In the genomic region with DNA sequence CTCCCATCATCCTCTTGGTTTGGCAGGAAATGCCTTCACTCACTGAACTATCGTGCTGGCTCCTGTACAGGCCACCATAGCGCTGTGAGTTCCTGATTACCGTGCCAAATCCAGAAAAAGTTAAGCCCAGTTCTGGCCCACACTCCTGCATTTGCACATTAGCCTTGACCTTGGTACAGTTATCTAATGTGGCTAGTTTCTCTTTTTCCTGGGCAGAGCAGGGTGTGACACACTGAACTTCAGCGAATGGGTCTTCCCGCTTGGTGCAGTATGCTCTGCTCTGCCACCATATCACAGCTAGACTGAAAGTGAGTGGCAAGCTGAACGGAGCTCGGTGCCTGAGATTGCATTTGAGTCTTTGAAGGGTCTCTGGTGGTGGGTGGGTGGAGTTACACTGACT, we compare ENCODE assay signal across 14 mouse cellular contexts. TPM values are rescaled to one million over a fixed set of nuclear protein-coding genes. Genes with fewer than 3 reads are reported as not detected.
DNase-seq lines count a peak whose midpoint lies in the region; ATAC-seq and TF ChIP-seq lines count a peak whose summit lies in the region.
"Had no signal": no experiment of that assay in that cellular context is flagged by ENCODE, and none has a peak within 500 bp of the region (broad histone marks: within the 10 kb centered on the region; RNA-seq: fewer than 3 reads in every experiment).

No protein-coding gene starts in this region.

- no peak overlapping the region for H3K4me2 ChIP-seq in liver, postnatal 0 days (ENCODE audit: low read depth, low read length)
- H3K4me2 ChIP-seq in liver, embryonic 12.5 days = no peak overlapping the region
- no peak overlapping the region for H3K4me2 ChIP-seq in hindbrain, postnatal 0 days (ENCODE audit: low read depth, low read length)
- H3K4me2 ChIP-seq: heart, embryonic 12.5 days; stomach, embryonic 15.5 days had no signal

- TF ChIP-seq CTCF in gastrocnemius, adult 2 months (IDR thresholded peaks at IDR 0.05) = no peak
- TF ChIP-seq CTCF in liver, postnatal 0 days (IDR thresholded peaks at IDR 0.05; ENCODE audit: low read depth) = no peak
- TF ChIP-seq CTCF in hindbrain, postnatal 0 days (IDR thresholded peaks at IDR 0.05; ENCODE audit: low read depth) = peak; percentile 46

- peak; percentile 27; the same call in 1 of the 2 replicates for ATAC-seq in liver, postnatal 0 days
- no peak for ATAC-seq in liver, embryonic 12.5 days
- ATAC-seq in hindbrain, postnatal 0 days = peak; percentile 60; the same call in 1 of the 2 replicates
- ATAC-seq: CD4-positive, CD25-positive, alpha-beta regulatory T cell, adult 4 months had no signal

- H3K36me3 ChIP-seq in liver, postnatal 0 days (replicated peaks; ENCODE audit: insufficient read depth, low read length) = peaks cover 16% of the 10 kb centered on the region; the same call in 1 of the 2 replicates
- no peaks in the 10 kb centered on the region for H3K36me3 ChIP-seq in liver, embryonic 12.5 days
- no peaks in the 10 kb centered on the region for H3K36me3 ChIP-seq in hindbrain, postnatal 0 days (ENCODE audit: insufficient read depth, low read length)
- H3K36me3 ChIP-seq: heart, embryonic 12.5 days; stomach, embryonic 15.5 days had no signal

- no peak for TF ChIP-seq EP300 in liver, postnatal 0 days (IDR thresholded peaks at IDR 0.05; ENCODE audit: low read depth)

- no peaks in the 10 kb centered on the region for H3K4me1 ChIP-seq in liver, postnatal 0 days (ENCODE audit: insufficient read depth)
- no peaks in the 10 kb centered on the region for H3K4me1 ChIP-seq in liver, embryonic 12.5 days
- no peaks in the 10 kb centered on the region for H3K4me1 ChIP-seq in hindbrain, postnatal 0 days (ENCODE audit: insufficient read depth, low read length)
- H3K4me1 ChIP-seq: stomach, embryonic 15.5 days had no signal

- H3K9ac ChIP-seq in liver, postnatal 0 days (replicated peaks) = no peak overlapping the region
- H3K9ac ChIP-seq in liver, embryonic 12.5 days = no peak overlapping the region
- H3K9ac ChIP-seq in hindbrain, postnatal 0 days (replicated peaks; ENCODE audit: low read length) = no peak overlapping the region
- H3K9ac ChIP-seq: heart, embryonic 12.5 days; stomach, embryonic 15.5 days had no signal

- 69% methylated on average over 7 of the region's 7 CpGs for WGBS in liver, postnatal 0 days (ENCODE audit: insufficient replicate concordance)
- 64% methylated on average over 7 of the region's 7 CpGs for WGBS in liver, embryonic 12.5 days (ENCODE audit: insufficient replicate concordance)
- 71% methylated on average over 7 of the region's 7 CpGs for whole genome bisulfite sequencing in hindbrain, postnatal 0 days

- intact Hi-C loops in gastrocnemius, adult 2 months (cut with DNase I) = no loop called here

- no peaks in the 10 kb centered on the region for H3K9me3 ChIP-seq in liver, postnatal 0 days (ENCODE audit: low read length)
- H3K9me3 ChIP-seq in liver, embryonic 12.5 days (replicated peaks) = no peaks in the 10 kb centered on the region
- no peaks in the 10 kb centered on the region for H3K9me3 ChIP-seq in hindbrain, postnatal 0 days (ENCODE audit: low read length)
- H3K9me3 ChIP-seq: heart, embryonic 12.5 days; stomach, embryonic 15.5 days had no signal

- H3K27me3 ChIP-seq in liver, postnatal 0 days (ENCODE audit: insufficient read depth, low read length) = no peaks in the 10 kb centered on the region
- no peaks in the 10 kb centered on the region; the same call in 1 of the 2 replicates for H3K27me3 ChIP-seq in liver, embryonic 12.5 days (replicated peaks)
- no peaks in the 10 kb centered on the region for H3K27me3 ChIP-seq in hindbrain, postnatal 0 days (ENCODE audit: insufficient read depth, low read length)
- H3K27me3 ChIP-seq: heart, embryonic 12.5 days; stomach, embryonic 15.5 days had no signal

- no peak overlapping the region for H3K4me3 ChIP-seq in gastrocnemius, adult 2 months
- no peak overlapping the region for H3K4me3 ChIP-seq in liver, postnatal 0 days (ENCODE audit: low read depth, low read length)
- no peak overlapping the region for H3K4me3 ChIP-seq in liver, embryonic 12.5 days
- no peak overlapping the region for H3K4me3 ChIP-seq in hindbrain, postnatal 0 days (ENCODE audit: low read length)
- H3K4me3 ChIP-seq: heart, embryonic 12.5 days; stomach, embryonic 15.5 days had no signal

- DNase-seq in gastrocnemius, adult 2 months = no peak
- no peak for DNase-seq in gastrocnemius, adult 8-10 months (ENCODE audit: low spot score in 2 of 2)
- no peak for DNase-seq in liver, postnatal 0 days
- DNase-seq in R1 (ENCODE audit: low read depth, low spot score) = peak; percentile 29
- no peak for DNase-seq in hindbrain, postnatal 0 days (ENCODE audit: low spot score)
- no peak for DNase-seq in left cerebral cortex, adult 8-10 months (ENCODE audit: low spot score in 2 of 2)
- DNase-seq in cerebellum, adult 8-10 months = no peak
- DNase-seq: cerebellum, adult 2 months; gastrocnemius, postnatal 10 days had no signal

- 0 out of 2 replicates have a peak overlapping the region, but pooled peaks have one; percentile 20 for H3K27ac ChIP-seq in gastrocnemius, adult 2 months
- no peak overlapping the region for H3K27ac ChIP-seq in liver, postnatal 0 days (ENCODE audit: low read depth)
- no peak overlapping the region for H3K27ac ChIP-seq in liver, embryonic 12.5 days
- H3K27ac ChIP-seq in hindbrain, postnatal 0 days = no peak overlapping the region
- H3K27ac ChIP-seq: macrophage; stomach, embryonic 15.5 days had no signal

RNA-seq across cellular contexts. Expression of a gene that starts 55.8 kb away (rescaled TPM):
- total RNA-seq in gastrocnemius, adult 2 months (2021) = 10 to 100 TPM; 21.1 to 23.6 TPM
- total RNA-seq in gastrocnemius, adult 8-10 months (2022) = 10 to 100 TPM; 17.8 to 25.5 (median 20.7) TPM
- polyA plus RNA-seq in liver, postnatal 0 days (2015; fragmentation: Nextera tagmentation; extraction: Ambion mirVana) = 3.7 and 5.2 TPM in 2 replicates
- polyA plus RNA-seq in liver, embryonic 12.5 days (2016; fragmentation: Nextera tagmentation; extraction: Ambion mirVana) = 11.9 and 12.5 TPM in 2 replicates
- 28.4 and 35.5 TPM in 2 replicates for total RNA-seq in hindbrain, postnatal 0 days (2014; rRNA removed)
- 10.1 and 10.8 TPM in 2 replicates for polyA plus RNA-seq in hindbrain, postnatal 0 days (2015; fragmentation: Nextera tagmentation; extraction: Ambion mirVana)
- total RNA-seq in left cerebral cortex, adult 8-10 months (2022) = 10 to 100 TPM; 34.2 to 35.5 (median 35.0) TPM
